Mouse (Mus musculus): ENCODE results near the gene Egfl6. TPM values are rescaled to one million over a fixed set of nuclear protein-coding genes. Genes with fewer than 3 reads are reported as not detected.

Egfl6 gene
- polyA plus RNA-seq (2015; fragmentation: Nextera tagmentation; extraction: Ambion mirVana): 8.7 and 12.7 TPM in 2 replicates

DNA sequence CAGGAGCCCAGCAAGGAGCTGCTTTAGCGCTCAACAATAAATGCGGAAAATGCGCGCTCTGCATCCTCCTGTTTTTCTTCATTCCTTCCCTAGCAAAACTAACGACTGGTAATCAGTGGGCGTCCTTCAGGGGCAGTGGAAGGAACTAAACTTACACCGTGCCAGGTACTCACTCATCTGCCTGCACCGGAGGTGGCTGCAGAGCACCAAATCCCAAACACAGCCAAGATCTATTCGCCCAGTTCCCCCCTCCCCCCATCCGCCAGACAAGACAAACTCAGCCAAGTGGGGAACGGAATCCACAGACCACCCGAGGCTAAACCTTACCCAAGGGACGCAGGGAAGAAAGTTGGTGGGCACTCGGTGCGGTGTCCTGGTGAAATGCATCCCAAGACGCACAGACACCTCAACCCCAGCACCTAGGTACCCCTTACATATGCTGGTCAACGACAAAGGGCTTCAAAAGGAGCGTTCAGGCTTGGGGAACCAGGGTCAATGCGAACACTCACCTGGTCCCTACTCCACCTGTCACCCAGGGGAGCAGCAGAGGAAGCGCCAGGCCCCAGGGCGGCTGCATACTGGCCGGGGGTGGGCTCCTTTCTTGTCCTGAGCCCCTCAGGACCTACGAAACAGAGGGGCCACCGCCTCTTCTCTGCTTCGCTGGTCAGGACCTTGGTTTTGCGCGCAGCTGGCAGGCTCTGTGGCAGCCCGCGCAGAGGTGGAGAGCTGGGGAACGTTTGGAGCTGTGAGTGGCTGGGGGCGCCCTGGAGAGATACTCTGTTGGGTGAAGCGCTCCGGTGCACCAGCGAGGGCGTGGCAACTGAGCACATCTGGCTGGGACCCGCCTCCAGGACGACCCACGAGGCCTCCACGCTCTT, at the start of gene Egfl6:
Egfl6 (minus strand) TSS at position 774 of the 878 bp plus-strand sequence.
- no peaks in the 10 kb centered on the region for H3K9me3 ChIP-seq (ENCODE audit: low read length)
- peak within 1 kb of the TSS; percentile 38 for H3K4me3 ChIP-seq (ENCODE audit: low read length)
- no peaks in the 10 kb centered on the region for H3K36me3 ChIP-seq (ENCODE audit: insufficient read depth, low read length)
- no peak within 1 kb of the TSS for H3K27ac ChIP-seq (ENCODE audit: low read length)
- ATAC-seq (ENCODE audit: low FRiP score, low TSS enrichment): peak; percentile 89
- H3K4me2 ChIP-seq (replicated peaks; ENCODE audit: low read depth, low read length): peak within 1 kb of the TSS; percentile 61
- H3K9ac ChIP-seq (replicated peaks; ENCODE audit: low read length): 0 out of 2 replicates have a peak within 1 kb of the TSS, but pooled peaks have one; percentile 44
- H3K4me1 ChIP-seq (ENCODE audit: insufficient read depth, low read length): no peaks in the 10 kb centered on the region
- 24% methylated on average over 38 of the region's 39 CpGs for WGBS
- H3K27me3 ChIP-seq (ENCODE audit: insufficient read depth, low read length): peaks cover 27% of the 10 kb centered on the region; the same call in 1 of the 2 replicates

- Histone ChIP-seq H3K9me3 (ENCODE audit: low read length) (no peaks in the 10 kb centered on the region), H3K4me3 (ENCODE audit: low read length) (no peak overlapping the region), H3K9ac (replicated peaks; ENCODE audit: low read length) (no peak overlapping the region), H3K4me1 (ENCODE audit: insufficient read depth, low read length) (no peaks in the 10 kb centered on the region), H3K27me3 (ENCODE audit: insufficient read depth, low read length) (peaks cover 14% of the 10 kb centered on the region), H3K36me3 (ENCODE audit: insufficient read depth, low read length) (no peaks in the 10 kb centered on the region), H3K27ac (ENCODE audit: low read length) (no peak overlapping the region), H3K4me2 (replicated peaks; ENCODE audit: low read depth, low read length) (no peak overlapping the region)
- WGBS: 61% methylated on average over 3 of the region's 3 CpGs
- ATAC-seq (ENCODE audit: low FRiP score, low TSS enrichment): no peak
These were observed 41.5 kb upstream of the Egfl6 start for GRCm38 (mm10) chrX:166626866-166627570.

GRCm38 (mm10) chrX:166626174-166626573, 40.7 kb upstream of the Egfl6 start:
- Histone ChIP-seq H3K27me3 (ENCODE audit: insufficient read depth, low read length) (peaks cover 16% of the 10 kb centered on the region), H3K4me1 (ENCODE audit: insufficient read depth, low read length) (no peaks in the 10 kb centered on the region), H3K9me3 (ENCODE audit: low read length) (no peaks in the 10 kb centered on the region), H3K27ac (ENCODE audit: low read length) (no peak overlapping the region), H3K4me3 (ENCODE audit: low read length) (no peak overlapping the region), H3K4me2 (replicated peaks; ENCODE audit: low read depth, low read length) (no peak overlapping the region), H3K9ac (replicated peaks; ENCODE audit: low read length) (no peak overlapping the region), H3K36me3 (ENCODE audit: insufficient read depth, low read length) (no peaks in the 10 kb centered on the region)
- ATAC-seq (ENCODE audit: low FRiP score, low TSS enrichment): no peak
- 72% methylated on average over 4 of the region's 4 CpGs for WGBS

- H3K27me3 ChIP-seq (ENCODE audit: insufficient read depth, low read length): peaks cover 25% of the 10 kb centered on the region
- no peaks in the 10 kb centered on the region for H3K36me3 ChIP-seq (ENCODE audit: insufficient read depth, low read length)
- H3K9ac ChIP-seq (replicated peaks; ENCODE audit: low read length): no peak overlapping the region
- 59% methylated on average over 3 of the region's 3 CpGs for WGBS
- H3K4me2 ChIP-seq (replicated peaks; ENCODE audit: low read depth, low read length): no peak overlapping the region
- H3K27ac ChIP-seq (ENCODE audit: low read length): no peak overlapping the region
- H3K9me3 ChIP-seq (ENCODE audit: low read length): peaks cover 4% of the 10 kb centered on the region; the same call in 1 of the 2 replicates
- no peaks in the 10 kb centered on the region for H3K4me1 ChIP-seq (ENCODE audit: insufficient read depth, low read length)
- no peak overlapping the region for H3K4me3 ChIP-seq (ENCODE audit: low read length)
- ATAC-seq (ENCODE audit: low FRiP score, low TSS enrichment): no peak
These were observed 37.7 kb upstream of the Egfl6 start for GRCm38 (mm10) chrX:166623176-166623575.

DNA sequence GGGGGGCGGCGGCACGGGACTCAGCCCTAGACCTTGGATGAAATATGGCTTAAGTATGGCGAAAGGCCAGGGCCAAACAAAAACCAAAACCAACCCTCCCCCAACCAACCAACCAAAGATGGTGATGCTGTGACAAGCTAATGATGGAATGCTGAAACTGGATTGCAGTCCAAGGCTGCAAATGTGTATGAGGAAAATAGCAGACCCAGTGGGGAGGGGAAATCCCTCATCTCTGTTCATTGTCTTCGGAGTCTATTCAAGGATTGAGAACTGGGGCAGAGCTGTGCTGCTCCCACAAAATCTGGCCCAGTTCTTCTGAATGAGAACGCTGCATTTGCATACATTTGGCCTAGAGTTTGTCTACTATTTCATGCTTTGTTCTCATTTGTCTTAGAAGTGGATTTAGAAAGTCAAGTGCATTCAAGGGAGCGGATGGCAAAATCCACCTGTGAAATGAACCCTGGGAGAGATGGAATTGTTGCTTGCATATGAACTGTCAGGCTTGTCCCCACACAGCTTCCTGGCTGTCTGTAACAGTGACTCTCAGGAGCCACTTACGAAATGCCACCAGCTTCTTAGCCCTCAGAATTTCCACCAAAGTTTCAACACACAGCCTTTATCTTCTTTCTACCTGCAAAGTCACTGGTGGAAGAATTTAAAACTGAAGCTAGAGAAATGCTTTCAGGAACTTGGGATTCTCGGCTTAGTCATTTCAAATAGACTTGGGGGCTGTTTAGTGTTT, 36.2 kb upstream of the Egfl6 start:
- H3K4me2 ChIP-seq (replicated peaks; ENCODE audit: low read depth, low read length): peak overlapping the region; percentile 7; the same call in 1 of the 2 replicates
- WGBS: 58% methylated on average over 9 of the region's 9 CpGs

GRCm38 (mm10) chrX:166620900-166621299, 35.4 kb upstream of the Egfl6 start:
- Histone ChIP-seq H3K27me3 (ENCODE audit: insufficient read depth, low read length) (peaks cover 11% of the 10 kb centered on the region), H3K4me1 (ENCODE audit: insufficient read depth, low read length) (no peaks in the 10 kb centered on the region), H3K36me3 (ENCODE audit: insufficient read depth, low read length) (no peaks in the 10 kb centered on the region), H3K4me2 (replicated peaks; ENCODE audit: low read depth, low read length) (peak overlapping the region; percentile 7), H3K9ac (replicated peaks; ENCODE audit: low read length) (no peak overlapping the region), H3K9me3 (ENCODE audit: low read length) (peaks cover 4% of the 10 kb centered on the region; the same call in 1 of the 2 replicates), H3K4me3 (ENCODE audit: low read length) (no peak overlapping the region), H3K27ac (ENCODE audit: low read length) (peak overlapping the region; percentile 49)
- WGBS: 34% methylated on average over 6 of the region's 6 CpGs
- ATAC-seq (ENCODE audit: low FRiP score, low TSS enrichment): no peak

More for the DNA sequence above, 36.2 kb upstream of the Egfl6 start:
- H3K36me3 ChIP-seq (ENCODE audit: insufficient read depth, low read length): no peaks in the 10 kb centered on the region
- H3K9ac ChIP-seq (replicated peaks; ENCODE audit: low read length): no peak overlapping the region
- no peak overlapping the region for H3K4me3 ChIP-seq (ENCODE audit: low read length)
- peaks cover 4% of the 10 kb centered on the region; the same call in 1 of the 2 replicates for H3K9me3 ChIP-seq (ENCODE audit: low read length)
- no peaks in the 10 kb centered on the region for H3K4me1 ChIP-seq (ENCODE audit: insufficient read depth, low read length)
- ATAC-seq (ENCODE audit: low FRiP score, low TSS enrichment): peak; percentile 27; the same call in 1 of the 2 replicates
- peaks cover 15% of the 10 kb centered on the region for H3K27me3 ChIP-seq (ENCODE audit: insufficient read depth, low read length)
- 0 out of 2 replicates have a peak overlapping the region, but pooled peaks have one; percentile 27 for H3K27ac ChIP-seq (ENCODE audit: low read length)

GRCm38 (mm10) chrX:166619084-166619483, 33.6 kb upstream of the Egfl6 start:
- no peaks in the 10 kb centered on the region for H3K4me1 ChIP-seq (ENCODE audit: insufficient read depth, low read length)
- H3K9ac ChIP-seq (replicated peaks; ENCODE audit: low read length): no peak overlapping the region
- no peak overlapping the region for H3K4me2 ChIP-seq (replicated peaks; ENCODE audit: low read depth, low read length)
- peaks cover 4% of the 10 kb centered on the region; the same call in 1 of the 2 replicates for H3K9me3 ChIP-seq (ENCODE audit: low read length)
- no peaks in the 10 kb centered on the region for H3K36me3 ChIP-seq (ENCODE audit: insufficient read depth, low read length)
- no peak overlapping the region for H3K27ac ChIP-seq (ENCODE audit: low read length)
- H3K27me3 ChIP-seq (ENCODE audit: insufficient read depth, low read length): peaks cover 17% of the 10 kb centered on the region
- no peak for ATAC-seq (ENCODE audit: low FRiP score, low TSS enrichment)
- no peak overlapping the region for H3K4me3 ChIP-seq (ENCODE audit: low read length)
- 82% methylated on average over 4 of the region's 4 CpGs for WGBS

DNA sequence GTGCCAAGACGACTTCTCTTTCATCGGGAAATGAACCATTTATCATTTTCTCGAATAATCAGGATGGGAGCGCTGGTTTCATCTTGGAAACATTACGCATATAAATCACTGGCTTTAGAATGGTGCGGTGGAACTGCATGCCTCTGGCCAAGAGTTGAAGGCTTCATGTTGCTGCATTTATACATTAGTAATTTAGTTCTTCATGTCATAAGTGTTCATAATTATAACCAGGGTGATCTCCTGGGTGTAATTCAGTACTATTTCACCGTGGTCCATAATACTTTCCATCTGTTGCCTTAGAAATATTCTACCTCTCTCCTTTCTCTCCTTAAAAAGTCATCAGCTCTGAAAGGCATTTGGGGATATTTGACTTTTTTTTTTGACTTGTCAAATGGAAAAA, 29.7 kb upstream of the Egfl6 start:
- Histone ChIP-seq H3K27me3 (ENCODE audit: insufficient read depth, low read length) (peaks cover 22% of the 10 kb centered on the region), H3K4me1 (ENCODE audit: insufficient read depth, low read length) (no peaks in the 10 kb centered on the region), H3K9me3 (ENCODE audit: low read length) (peaks cover 4% of the 10 kb centered on the region; the same call in 1 of the 2 replicates), H3K36me3 (ENCODE audit: insufficient read depth, low read length) (no peaks in the 10 kb centered on the region), H3K9ac (replicated peaks; ENCODE audit: low read length) (no peak overlapping the region), H3K4me3 (ENCODE audit: low read length) (no peak overlapping the region), H3K4me2 (replicated peaks; ENCODE audit: low read depth, low read length) (no peak overlapping the region), H3K27ac (ENCODE audit: low read length) (no peak overlapping the region)
- WGBS: 73% methylated on average over 7 of the region's 7 CpGs
- ATAC-seq (ENCODE audit: low FRiP score, low TSS enrichment): no peak

- H3K4me3 ChIP-seq (ENCODE audit: low read length): no peak overlapping the region
- no peak overlapping the region for H3K4me2 ChIP-seq (replicated peaks; ENCODE audit: low read depth, low read length)
- H3K27ac ChIP-seq (ENCODE audit: low read length): no peak overlapping the region
- peaks cover 6% of the 10 kb centered on the region; the same call in 1 of the 2 replicates for H3K27me3 ChIP-seq (ENCODE audit: insufficient read depth, low read length)
- no peak for ATAC-seq (ENCODE audit: low FRiP score, low TSS enrichment)
- WGBS: 69% methylated on average over 1 of the region's 1 CpGs
- H3K9me3 ChIP-seq (ENCODE audit: low read length): no peaks in the 10 kb centered on the region
- no peaks in the 10 kb centered on the region for H3K36me3 ChIP-seq (ENCODE audit: insufficient read depth, low read length)
- H3K9ac ChIP-seq (replicated peaks; ENCODE audit: low read length): no peak overlapping the region
- no peaks in the 10 kb centered on the region for H3K4me1 ChIP-seq (ENCODE audit: insufficient read depth, low read length)
These were observed 9.4 kb downstream of the Egfl6 start for GRCm38 (mm10) chrX:166576111-166576510.

Data from kidney, embryonic 16.5 days (tissue).